Mouse (Mus musculus): ENCODE results near the gene Alg12.

GRCm38 (mm10) chr15:88853106-88853505, 34.0 kb upstream of the Alg12 start:
- no peak for TF ChIP-seq CTCF (IDR thresholded peaks at IDR 0.05; ENCODE audit: low read depth, low read length)
- TF ChIP-seq POLR2A (IDR thresholded peaks at IDR 0.05; ENCODE audit: borderline replicate concordance, low read depth, low read length), result no peak
